Comparison of ENCODE assay signal across 46 mouse cellular contexts in the genomic region with DNA sequence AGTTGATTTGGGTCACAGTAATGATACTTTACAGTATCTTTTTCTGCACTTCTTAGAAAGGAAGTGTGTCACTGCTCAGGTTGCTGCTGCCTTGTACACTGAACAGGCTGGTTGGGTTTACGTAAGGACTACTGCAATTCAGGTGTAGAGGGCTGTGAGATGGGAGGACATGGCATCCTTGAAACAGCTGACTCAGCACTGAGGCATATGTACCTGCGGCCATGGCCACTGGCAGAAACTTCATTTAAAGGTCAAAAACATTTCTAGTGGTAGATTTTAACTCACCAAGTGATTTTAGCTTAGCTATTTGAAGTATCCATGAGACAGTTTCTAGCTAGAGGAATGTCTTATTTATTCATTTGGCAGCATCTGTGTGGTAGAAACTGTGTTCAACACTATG. TPM values are rescaled to one million over a fixed set of nuclear protein-coding genes. Genes with fewer than 3 reads are reported as not detected.
"Had no signal": no experiment of that assay in that cellular context is flagged by ENCODE, and none has a peak within 500 bp of the region (broad histone marks: within the 10 kb centered on the region; RNA-seq: fewer than 3 reads in every experiment).

No protein-coding gene starts in this region.

- H3K4me1 ChIP-seq: limb, embryonic 10.5 days; limb, embryonic 12.5 days; limb, embryonic 13.5 days; limb, embryonic 15.5 days; liver, embryonic 12.5 days; liver, embryonic 13.5 days; liver, embryonic 15.5 days; lung, embryonic 15.5 days; megakaryocyte, embryonic 14.5 days; midbrain, embryonic 10.5 days; midbrain, embryonic 12.5 days; midbrain, embryonic 13.5 days; midbrain, embryonic 15.5 days; neural tube, embryonic 12.5 days had no signal

- H3K27me3 ChIP-seq: limb, embryonic 12.5 days; limb, embryonic 13.5 days; limb, embryonic 15.5 days; liver, embryonic 12.5 days; liver, embryonic 13.5 days; liver, embryonic 15.5 days; lung, embryonic 15.5 days; megakaryocyte, embryonic 14.5 days; midbrain, embryonic 12.5 days; midbrain, embryonic 13.5 days; midbrain, embryonic 15.5 days; neural tube, embryonic 12.5 days had no signal

- H3K4me3 ChIP-seq: left cerebral cortex, adult 2 months; limb, embryonic 10.5 days; limb, embryonic 12.5 days; limb, embryonic 13.5 days; limb, embryonic 15.5 days; liver, embryonic 12.5 days; liver, embryonic 13.5 days; liver, embryonic 15.5 days; lung, embryonic 15.5 days; megakaryocyte, embryonic 14.5 days; midbrain, embryonic 10.5 days; midbrain, embryonic 12.5 days; midbrain, embryonic 13.5 days; midbrain, embryonic 15.5 days; myocyte; neural tube, embryonic 12.5 days had no signal

- H3K9ac ChIP-seq: limb, embryonic 12.5 days; limb, embryonic 13.5 days; limb, embryonic 15.5 days; liver, embryonic 12.5 days; liver, embryonic 13.5 days; liver, embryonic 14.5 days; liver, embryonic 15.5 days; liver, postnatal 0 days; lung, embryonic 14.5 days; lung, embryonic 15.5 days; midbrain, embryonic 12.5 days; midbrain, embryonic 13.5 days; midbrain, embryonic 15.5 days; neural tube, embryonic 12.5 days had no signal

- ATAC-seq: liver, embryonic 12.5 days; liver, postnatal 0 days; lung, postnatal 0 days; midbrain, embryonic 13.5 days; midbrain, embryonic 15.5 days had no signal

- DNase-seq: left cerebral cortex, postnatal 4 days; liver; liver, embryonic 13.5 days; liver, postnatal 0 days; lung, adult 18-20 months; lung, adult 2 months; lung, embryonic 14.5 days; lung, postnatal 10 days; lung, postnatal 14 days; lung, postnatal 36 days; lung, postnatal 4 days; midbrain, embryonic 14.5 days had no signal

- H3K9me3 ChIP-seq: limb, embryonic 10.5 days; limb, embryonic 12.5 days; limb, embryonic 13.5 days; limb, embryonic 15.5 days; liver, embryonic 12.5 days; liver, embryonic 13.5 days; liver, embryonic 15.5 days; lung, embryonic 15.5 days; megakaryocyte, embryonic 14.5 days; midbrain, embryonic 10.5 days; midbrain, embryonic 12.5 days; midbrain, embryonic 13.5 days; midbrain, embryonic 15.5 days; neural tube, embryonic 12.5 days had no signal

- H3K27ac ChIP-seq: left cerebral cortex, adult 2 months; limb, embryonic 10.5 days; limb, embryonic 12.5 days; limb, embryonic 13.5 days; limb, embryonic 15.5 days; liver, embryonic 12.5 days; liver, embryonic 13.5 days; liver, embryonic 14.5 days; liver, embryonic 15.5 days; lung, embryonic 15.5 days; macrophage; midbrain, embryonic 10.5 days; midbrain, embryonic 12.5 days; midbrain, embryonic 13.5 days; midbrain, embryonic 15.5 days; neural tube, embryonic 12.5 days had no signal

- H3K4me2 ChIP-seq: limb, embryonic 12.5 days; limb, embryonic 13.5 days; limb, embryonic 15.5 days; liver, embryonic 11.5 days; liver, embryonic 12.5 days; liver, embryonic 13.5 days; liver, embryonic 15.5 days; lung, embryonic 14.5 days; lung, embryonic 15.5 days; midbrain, embryonic 12.5 days; midbrain, embryonic 13.5 days; midbrain, embryonic 15.5 days; neural tube, embryonic 12.5 days had no signal

RNA-seq across cellular contexts. Expression of gene Prdx6b, which starts 33.5 kb away (rescaled TPM):
- total RNA-seq: left cerebral cortex, adult 2 months; left cerebral cortex, postnatal 10 days; left cerebral cortex, postnatal 14 days; left cerebral cortex, postnatal 25 days; left cerebral cortex, postnatal 36 days; left cerebral cortex, postnatal 4 days; liver, adult 2 months; megakaryocyte progenitor cell, adult 5-6 weeks; megakaryocyte, adult 5-6 weeks; megakaryocyte-erythroid progenitor cell, adult 5-6 weeks; midbrain, postnatal 0 days; monocyte, adult 5-6 weeks had no signal
- polyA plus RNA-seq: limb, embryonic 10.5 days; limb, embryonic 11.5 days; limb, embryonic 12.5 days; limb, embryonic 13.5 days; limb, embryonic 14.5 days; limb, embryonic 15.5 days; liver, adult 2 months; liver, embryonic 11.5 days; liver, embryonic 12.5 days; liver, embryonic 13.5 days; liver, embryonic 14.5 days; liver, embryonic 15.5 days; liver, embryonic 16.5 days; liver, postnatal 0 days; lung, adult 2 months; lung, embryonic 14.5 days; lung, embryonic 15.5 days; lung, embryonic 16.5 days; lung, postnatal 0 days; macrophage; midbrain, embryonic 10.5 days; midbrain, embryonic 12.5 days; midbrain, embryonic 13.5 days; midbrain, embryonic 14.5 days; midbrain, embryonic 15.5 days; midbrain, postnatal 0 days; myocyte; neural tube, embryonic 11.5 days; neural tube, embryonic 12.5 days had no signal
